Mouse (Mus musculus) NIH3T3 (cell line): ENCODE measurements around the gene Wdr64.

ENCODE experiments used
- DNase-seq: peaks from one replicate; pipeline ENCODE4 v3.0.0-alpha.2; 2012; ENCODE audit warnings: low read depth

Gene Wdr64

GRCm38 (mm10) chr1:175698293-175698692, at the start of gene Wdr64:
Wdr64 (plus strand) TSS chr1:175698593.
- no peak for DNase-seq

GRCm38 (mm10) chr1:175648615-175649014, 49.8 kb upstream of the Wdr64 start:
- no peak for DNase-seq

GRCm38 (mm10) chr1:175659900-175660299, 38.5 kb upstream of the Wdr64 start:
- DNase-seq: no peak

- peak; percentile 81 for DNase-seq
Observed at GRCm38 (mm10) chr1:175668666-175669405, 29.6 kb upstream of the Wdr64 start.

- no peak for DNase-seq
Observed at GRCm38 (mm10) chr1:175669456-175669855, 28.9 kb upstream of the Wdr64 start.

GRCm38 (mm10) chr1:175670042-175670441, 28.4 kb upstream of the Wdr64 start:
- peak; percentile 86 for DNase-seq

GRCm38 (mm10) chr1:175671626-175672025, 26.8 kb upstream of the Wdr64 start:
- peak; percentile 45 for DNase-seq

- no peak for DNase-seq
Observed at GRCm38 (mm10) chr1:175673563-175674325, 24.6 kb upstream of the Wdr64 start.

GRCm38 (mm10) chr1:175675116-175675515, 23.3 kb upstream of the Wdr64 start:
- no peak for DNase-seq

GRCm38 (mm10) chr1:175677459-175677858, 20.9 kb upstream of the Wdr64 start:
- DNase-seq: no peak

- no peak for DNase-seq
Observed at GRCm38 (mm10) chr1:175680995-175681394, 17.4 kb upstream of the Wdr64 start.

- peak; percentile 43 for DNase-seq
Observed at GRCm38 (mm10) chr1:175691686-175692245, 6.6 kb upstream of the Wdr64 start.

GRCm38 (mm10) chr1:175692246-175692996, 6.0 kb upstream of the Wdr64 start, which contains the start of the genes Opn3 and Chml:
Opn3 (minus strand) TSS chr1:175692776.
Chml (minus strand) TSS chr1:175692901.
- DNase-seq: peak; percentile 100

- DNase-seq: no peak
Observed at GRCm38 (mm10) chr1:175692997-175693361, 5.4 kb upstream of the Wdr64 start.

- DNase-seq: no peak
Observed at GRCm38 (mm10) chr1:175693429-175693960, 4.9 kb upstream of the Wdr64 start.

GRCm38 (mm10) chr1:175699375-175699774, 982 bp downstream of the Wdr64 start:
- no peak for DNase-seq

GRCm38 (mm10) chr1:175699796-175700195, 1.4 kb downstream of the Wdr64 start:
- no peak for DNase-seq

- DNase-seq: no peak
Observed at GRCm38 (mm10) chr1:175701145-175701544, 2.8 kb downstream of the Wdr64 start.

GRCm38 (mm10) chr1:175707599-175707998, 9.2 kb downstream of the Wdr64 start:
- DNase-seq: no peak

GRCm38 (mm10) chr1:175708013-175708412, 9.6 kb downstream of the Wdr64 start:
- DNase-seq: peak; percentile 11

GRCm38 (mm10) chr1:175712338-175712909, 14.0 kb downstream of the Wdr64 start:
- DNase-seq: no peak

- no peak for DNase-seq
Observed at GRCm38 (mm10) chr1:175716832-175717231, 18.4 kb downstream of the Wdr64 start.
